Mouse (Mus musculus) heart, embryonic 11.5 days (tissue): ENCODE data around the gene Acox1. TPM values are rescaled to one million over a fixed set of nuclear protein-coding genes. Genes with fewer than 3 reads are reported as not detected.

ENCODE experiments used
- ATAC-seq: fragments of 200-750 bp; cut with Nextera tagmentation; replicated peaks from 2 replicates; pipeline ENCODE4 v1.8.0; 2017; ENCODE audit warnings: moderate library complexity; ENCODE audit not compliant: insufficient number of reproducible peaks, low FRiP score, low TSS enrichment
- H3K27ac ChIP-seq: fragments of 300-500 bp; sonication (generic); 2 replicates; pipeline ENCODE4 v1.5.1; 2014; ENCODE audit warnings: mild to moderate bottlenecking, low read depth, low read length
- H3K27me3 ChIP-seq: fragments of 300-500 bp; sonication (generic); 2 replicates; pipeline ENCODE4 v1.6.1; 2014; ENCODE audit warnings: mild to moderate bottlenecking, low read length, mixed read lengths; ENCODE audit not compliant: control insufficient read depth, insufficient read depth
- H3K36me3 ChIP-seq: fragments of 300-500 bp; sonication (generic); 2 replicates; pipeline ENCODE4 v1.6.1; 2014; ENCODE audit warnings: mild to moderate bottlenecking, low read length, moderate library complexity, mixed read lengths; ENCODE audit not compliant: control insufficient read depth, insufficient read depth
- H3K4me1 ChIP-seq: fragments of 300-500 bp; sonication (generic); 2 replicates; pipeline ENCODE4 v1.6.1; 2014; ENCODE audit warnings: low read length; ENCODE audit not compliant: control insufficient read depth, insufficient read depth
- H3K4me2 ChIP-seq: fragments of 300-500 bp; sonication (generic); 2 replicates; pipeline ENCODE4 v1.6.1; 2014; ENCODE audit warnings: mild to moderate bottlenecking, moderate library complexity
- H3K4me3 ChIP-seq: fragments of 300-500 bp; sonication (generic); 2 replicates; pipeline ENCODE4 v1.5.1; 2014; ENCODE audit warnings: low read depth, low read length
- H3K9ac ChIP-seq: fragments of 300-500 bp; sonication (generic); 2 replicates; pipeline ENCODE4 v1.6.1; 2014; ENCODE audit warnings: mild to moderate bottlenecking, low read depth, low read length, moderate library complexity
- H3K9me3 ChIP-seq: fragments of 300-500 bp; sonication (generic); replicated peaks from 2 replicates; pipeline ENCODE4 v1.6.1; 2016; ENCODE audit warnings: low read length; ENCODE audit not compliant: control insufficient read depth
- WGBS: fragments of 180-500 bp; shearing (Covaris S2); extraction: QIAGEN DNeasy Blood & Tissue Kit; methylation state at CpG from one replicate; pipeline ENCODE4 v1.1.7; 2014; ENCODE audit not compliant: insufficient replicate concordance; 5-methylcytosine and 5-hydroxymethylcytosine counted together
- polyA plus RNA-seq: library from polyadenylated mRNA; unstranded; fragments of >200 nt; fragmentation: Nextera tagmentation; extraction: Ambion mirVana; gene quantifications from 2 replicates; pipeline ENCODE4 v1.2.1, GENCODE M21; 2014

Acox1 gene
- polyA plus RNA-seq, 1 experiment from 2014 or later = 29.3 TPM

DNA sequence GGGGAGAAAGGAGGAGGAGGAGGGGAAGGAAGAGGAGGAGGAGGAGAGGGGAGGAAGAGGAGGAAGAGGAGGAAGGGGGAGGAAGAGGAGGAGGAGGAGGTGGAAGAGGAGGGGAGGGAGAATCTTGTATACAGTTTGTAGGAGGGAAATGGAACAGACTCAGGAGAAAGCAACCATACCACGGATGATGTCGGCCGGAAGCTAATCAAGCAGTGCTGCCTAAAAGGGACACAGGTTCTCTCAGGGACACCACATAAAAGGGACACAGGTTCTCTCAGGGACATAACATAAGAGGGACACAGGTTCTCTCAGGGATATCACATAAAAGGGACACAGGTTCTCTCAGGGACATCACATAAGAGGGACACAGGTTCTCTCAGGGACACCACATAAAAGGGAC, 29.6 kb downstream of the Acox1 start:
- WGBS = 79% methylated on average over 3 of the region's 3 CpGs
- 0 out of 2 replicates have a peak, but pooled peaks cover 5% of the 10 kb centered on the region for H3K4me1 ChIP-seq
- H3K27ac ChIP-seq = no peak overlapping the region
- no peak overlapping the region for H3K4me3 ChIP-seq
- no peaks in the 10 kb centered on the region for H3K27me3 ChIP-seq
- no peaks in the 10 kb centered on the region for H3K9me3 ChIP-seq
- H3K9ac ChIP-seq = no peak overlapping the region
- peaks cover 14% of the 10 kb centered on the region for H3K36me3 ChIP-seq
- no peak overlapping the region for H3K4me2 ChIP-seq
- ATAC-seq = no peak

DNA sequence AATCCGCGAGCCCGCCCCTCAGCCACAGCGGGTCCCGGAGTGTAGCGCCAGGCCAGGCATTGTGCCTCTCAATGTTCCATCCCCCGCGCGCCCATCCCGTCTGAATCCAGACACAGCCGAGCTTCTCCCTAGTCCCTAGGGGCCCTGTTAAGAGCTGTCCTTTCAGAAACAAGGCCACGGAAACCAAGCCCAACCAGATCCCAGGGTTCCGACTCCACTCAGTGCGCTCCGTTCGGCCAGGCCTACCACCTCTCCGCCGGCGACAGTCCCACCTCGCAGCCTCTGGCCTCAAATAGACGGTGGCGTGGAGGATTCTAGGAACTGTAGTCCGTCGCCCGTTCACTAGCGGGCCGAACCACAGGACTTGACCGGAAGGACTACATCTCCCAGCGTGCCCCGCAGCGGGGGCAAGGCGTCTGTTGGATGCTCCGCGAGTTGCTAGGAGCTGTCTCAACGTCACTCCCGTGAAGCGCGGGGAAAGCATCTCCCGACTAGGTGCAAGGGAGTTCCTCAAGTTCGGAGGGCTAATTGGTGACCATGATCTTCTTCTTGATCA, 30.9 kb downstream of the Acox1 start, which contains the start of gene Fbf1:
Fbf1 (minus strand) TSS at position 283 of the 556 bp plus-strand sequence.
- peak within 1 kb of the TSS; percentile 73 for H3K4me3 ChIP-seq
- H3K9ac ChIP-seq = peak within 1 kb of the TSS; percentile 90
- H3K27ac ChIP-seq = peak within 1 kb of the TSS; percentile 95
- 0 out of 2 replicates have a peak, but pooled peaks cover 5% of the 10 kb centered on the region for H3K4me1 ChIP-seq
- WGBS = under 1% methylated on average over 40 of the region's 40 CpGs
- peaks cover 10% of the 10 kb centered on the region for H3K36me3 ChIP-seq
- ATAC-seq = peak; percentile 93
- no peaks in the 10 kb centered on the region for H3K27me3 ChIP-seq
- peak within 1 kb of the TSS; percentile 84 for H3K4me2 ChIP-seq
- no peaks in the 10 kb centered on the region for H3K9me3 ChIP-seq

DNA sequence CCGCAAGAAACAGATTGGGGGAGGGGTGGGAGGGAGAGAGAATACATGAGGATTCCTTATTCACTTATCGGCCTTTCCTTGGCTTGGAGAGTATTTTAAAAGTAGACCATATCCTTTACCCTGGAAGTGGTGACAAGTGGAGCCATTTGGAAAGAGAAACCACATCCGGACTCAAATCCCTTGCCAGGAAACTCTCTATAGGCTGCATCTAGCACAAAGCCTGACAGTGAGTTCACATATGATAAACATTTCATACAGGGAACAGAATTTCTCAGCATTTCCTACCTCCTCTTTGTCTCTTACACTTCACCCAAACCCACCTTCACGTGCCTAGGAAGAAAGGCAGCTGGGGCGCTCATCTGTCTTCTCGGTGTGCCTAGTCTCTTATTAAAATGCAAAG, 31.6 kb downstream of the Acox1 start:
- Histone ChIP-seq H3K4me3 (peak overlapping the region; percentile 73), H3K27me3 (no peaks in the 10 kb centered on the region), H3K4me1 (0 out of 2 replicates have a peak, but pooled peaks cover 5% of the 10 kb centered on the region), H3K27ac (peak overlapping the region; percentile 95), H3K36me3 (peaks cover 4% of the 10 kb centered on the region), H3K9ac (peak overlapping the region; percentile 90), H3K9me3 (no peaks in the 10 kb centered on the region), H3K4me2 (peak overlapping the region; percentile 84)
- no peak for ATAC-seq
- WGBS = 6% methylated on average over 6 of the region's 6 CpGs

DNA sequence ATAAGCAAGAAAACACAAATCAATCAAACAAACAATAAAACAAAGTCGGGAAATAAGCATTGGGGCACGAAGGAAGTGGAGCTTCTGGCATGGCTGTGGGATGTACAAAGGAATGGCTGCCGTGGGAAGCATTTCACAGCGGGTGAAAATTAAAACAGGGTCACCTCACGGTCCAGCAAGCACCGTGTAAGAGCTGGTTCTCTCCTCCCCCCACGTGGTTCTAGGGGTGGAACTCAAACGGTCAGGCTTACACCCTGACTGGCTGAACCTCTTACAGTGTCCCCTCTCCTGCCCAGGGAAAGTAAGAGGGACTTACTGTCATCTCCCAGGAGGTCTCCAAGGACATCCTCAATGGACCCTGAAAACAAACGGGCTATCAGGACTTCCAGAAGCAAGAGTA, 35.8 kb downstream of the Acox1 start:
- no peak overlapping the region for H3K4me3 ChIP-seq
- 0 out of 2 replicates have a peak, but pooled peaks cover 5% of the 10 kb centered on the region for H3K4me1 ChIP-seq
- H3K9ac ChIP-seq = no peak overlapping the region
- no peak overlapping the region for H3K27ac ChIP-seq
- H3K36me3 ChIP-seq = no peaks in the 10 kb centered on the region
- H3K4me2 ChIP-seq = no peak overlapping the region
- WGBS = 69% methylated on average over 9 of the region's 9 CpGs
- H3K27me3 ChIP-seq = no peaks in the 10 kb centered on the region
- ATAC-seq = no peak
- no peaks in the 10 kb centered on the region for H3K9me3 ChIP-seq

DNA sequence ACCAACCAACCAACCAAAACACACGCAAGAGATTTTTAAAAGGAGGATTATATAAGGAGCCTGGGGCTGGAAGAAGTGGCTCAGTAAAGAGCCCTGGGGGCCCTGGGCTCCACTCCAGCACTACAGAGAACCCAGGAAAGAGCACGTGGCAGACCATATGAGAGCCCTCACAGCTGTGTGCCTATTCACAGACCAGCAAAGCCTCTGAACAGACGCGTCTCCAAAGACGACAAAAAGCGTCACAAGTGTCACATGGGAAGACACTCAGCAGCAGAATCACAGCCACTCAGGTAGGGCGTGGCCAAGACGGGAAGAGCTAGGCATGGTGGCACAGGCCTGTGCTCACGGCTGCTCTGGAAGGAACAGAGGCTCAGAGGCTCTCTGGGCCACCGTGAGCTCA, 36.7 kb downstream of the Acox1 start:
- no peaks in the 10 kb centered on the region for H3K36me3 ChIP-seq
- no peak overlapping the region for H3K4me2 ChIP-seq
- no peak overlapping the region for H3K27ac ChIP-seq
- no peaks in the 10 kb centered on the region for H3K9me3 ChIP-seq
- H3K4me3 ChIP-seq = no peak overlapping the region
- WGBS = 82% methylated on average over 10 of the region's 10 CpGs
- ATAC-seq = no peak
- H3K27me3 ChIP-seq = no peaks in the 10 kb centered on the region
- H3K4me1 ChIP-seq = 0 out of 2 replicates have a peak, but pooled peaks cover 5% of the 10 kb centered on the region
- H3K9ac ChIP-seq = no peak overlapping the region

DNA sequence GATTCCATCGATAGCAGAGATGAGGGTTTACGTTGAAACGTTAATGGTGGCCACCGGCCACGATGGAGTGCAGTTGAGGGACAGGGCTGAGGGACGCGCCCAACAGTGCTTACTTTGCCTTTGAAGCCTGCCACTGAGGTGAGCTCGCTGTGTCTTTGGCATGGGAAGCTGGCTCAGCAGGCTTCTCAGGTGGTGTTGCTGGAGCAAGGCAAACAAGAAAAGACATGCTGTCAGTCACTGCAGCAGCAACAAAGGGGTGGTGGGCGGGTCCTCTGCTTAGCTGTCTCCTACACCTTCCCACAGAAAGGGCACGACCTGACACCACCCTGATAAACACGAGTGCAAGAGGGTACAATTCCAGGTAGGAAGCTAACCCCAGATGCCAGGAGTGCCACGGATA, 37.5 kb downstream of the Acox1 start:
- H3K9ac ChIP-seq = no peak overlapping the region
- whole genome bisulfite sequencing = 62% methylated on average over 12 of the region's 12 CpGs
- ATAC-seq = no peak
- no peaks in the 10 kb centered on the region for H3K9me3 ChIP-seq
- H3K36me3 ChIP-seq = no peaks in the 10 kb centered on the region; the same call in 1 of the 2 replicates
- H3K27me3 ChIP-seq = no peaks in the 10 kb centered on the region
- H3K4me2 ChIP-seq = no peak overlapping the region
- no peak overlapping the region for H3K27ac ChIP-seq
- no peak overlapping the region for H3K4me3 ChIP-seq
- H3K4me1 ChIP-seq = 0 out of 2 replicates have a peak, but pooled peaks cover under 1% of the 10 kb centered on the region

DNA sequence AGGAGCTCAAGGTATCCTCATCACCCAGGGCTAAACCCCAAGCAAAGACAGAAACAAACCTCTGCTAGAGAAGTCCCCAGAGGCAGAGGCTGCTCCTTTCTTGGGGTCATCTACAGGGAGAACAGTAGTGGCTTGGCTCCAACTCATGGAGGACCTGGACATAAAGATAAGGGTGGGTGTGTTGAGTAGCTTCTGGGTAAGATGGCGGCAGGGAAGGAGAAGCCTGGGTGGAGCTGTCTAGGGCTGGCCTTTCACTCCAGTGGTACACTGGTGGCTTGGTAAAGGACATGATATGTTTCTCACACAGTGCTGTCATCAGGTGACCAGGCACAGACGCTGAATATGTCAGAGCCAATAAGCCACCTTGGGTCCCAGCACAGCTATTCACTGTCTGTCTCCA, 47.9 kb downstream of the Acox1 start:
- Histone ChIP-seq H3K4me3 (no peak overlapping the region), H3K27ac (peak overlapping the region; percentile 50; the same call in 1 of the 2 replicates), H3K27me3 (no peaks in the 10 kb centered on the region), H3K9ac (no peak overlapping the region), H3K36me3 (peaks cover 41% of the 10 kb centered on the region), H3K9me3 (no peaks in the 10 kb centered on the region), H3K4me2 (no peak overlapping the region), H3K4me1 (peaks cover 8% of the 10 kb centered on the region; the same call in 1 of the 2 replicates)
- ATAC-seq = peak; percentile 64
- WGBS = 71% methylated on average over 2 of the region's 2 CpGs

DNA sequence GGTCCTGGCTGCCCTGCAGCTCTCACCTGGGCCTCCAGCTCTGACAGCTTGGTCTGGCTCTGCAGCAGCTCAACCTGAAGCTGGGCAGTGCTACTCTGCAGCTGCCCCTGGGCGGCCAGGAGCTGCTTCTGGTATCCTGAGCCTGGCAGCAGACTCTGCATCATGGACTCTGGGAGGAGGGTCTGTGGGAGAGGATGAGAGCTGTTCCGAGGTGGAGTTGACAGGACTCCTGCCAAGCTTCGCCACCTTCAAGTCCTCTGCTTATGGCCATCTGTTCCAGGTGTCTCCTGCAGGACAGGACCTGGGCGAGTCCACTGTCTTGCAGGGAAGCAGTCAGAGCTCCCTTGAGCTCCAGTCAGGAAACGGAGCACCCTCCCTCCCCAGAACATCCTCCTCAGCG, 49.5 kb downstream of the Acox1 start:
- Histone ChIP-seq H3K27me3 (no peaks in the 10 kb centered on the region), H3K9ac (no peak overlapping the region), H3K4me2 (no peak overlapping the region), H3K27ac (no peak overlapping the region), H3K9me3 (no peaks in the 10 kb centered on the region), H3K36me3 (peaks cover 47% of the 10 kb centered on the region), H3K4me3 (no peak overlapping the region), H3K4me1 (peaks cover 8% of the 10 kb centered on the region; the same call in 1 of the 2 replicates)
- ATAC-seq = no peak
- 75% methylated on average over 6 of the region's 6 CpGs for WGBS

DNA sequence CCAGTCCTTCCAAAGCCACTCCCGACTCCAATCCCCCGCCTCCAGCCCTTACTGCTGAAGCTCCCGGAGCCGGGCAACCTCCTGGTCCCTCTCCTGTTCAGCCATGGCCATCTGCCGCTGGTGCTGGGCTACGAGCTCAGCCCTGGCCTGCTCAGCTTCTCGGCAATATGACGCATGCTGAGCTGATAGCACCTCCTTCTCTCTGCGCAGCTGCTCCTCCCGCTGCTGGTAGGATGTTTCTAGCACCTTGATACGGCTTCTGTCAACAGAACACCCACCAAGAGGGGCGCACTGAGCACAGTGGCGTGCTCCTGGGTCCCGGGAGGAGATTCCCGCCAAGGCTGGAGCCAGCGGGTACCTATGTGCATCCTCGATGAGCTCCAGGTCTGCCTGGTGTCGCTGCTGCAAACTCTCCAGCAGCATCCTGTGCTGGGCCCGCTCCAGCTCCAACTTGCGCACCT, 50.1 kb downstream of the Acox1 start:
- Histone ChIP-seq H3K4me3 (no peak overlapping the region), H3K4me2 (peak overlapping the region; percentile 20; the same call in 1 of the 2 replicates), H3K9ac (peak overlapping the region; percentile 43; the same call in 1 of the 2 replicates), H3K27ac (no peak overlapping the region), H3K27me3 (no peaks in the 10 kb centered on the region), H3K4me1 (peaks cover 8% of the 10 kb centered on the region; the same call in 1 of the 2 replicates), H3K9me3 (no peaks in the 10 kb centered on the region), H3K36me3 (peaks cover 46% of the 10 kb centered on the region)
- WGBS = 41% methylated on average over 20 of the region's 20 CpGs
- ATAC-seq = no peak
